Mouse (Mus musculus) brain, embryonic 14.5 days (tissue): ENCODE results near the gene Mfge8. TPM values are rescaled to one million over a fixed set of nuclear protein-coding genes. Genes with fewer than 3 reads are reported as not detected.

ENCODE experiments used
- DNase-seq: peaks from one replicate; pipeline ENCODE4 v3.0.0-alpha.2; 2011; ENCODE audit warnings: low read depth
- CTCF ChIP-seq: fragments of 200-500 bp; IDR thresholded peaks from 2 replicates; pipeline ENCODE4 v1.5.1; 2012; ENCODE audit warnings: inconsistent platforms, mild to moderate bottlenecking, moderate library complexity, borderline replicate concordance; ENCODE audit not compliant: insufficient read depth, insufficient read length; ENCODE audit errors: extremely low read depth
- POLR2A ChIP-seq: fragments of 200-500 bp; IDR thresholded peaks from 2 replicates; pipeline ENCODE4 v1.6.1; 2012; ENCODE audit warnings: mild to moderate bottlenecking, inconsistent platforms, borderline replicate concordance; ENCODE audit not compliant: poor library complexity, insufficient read depth, insufficient read length, severe bottlenecking; ENCODE audit errors: extremely low read depth
- polyA plus RNA-seq: library from polyadenylated mRNA; depleted of rRNA; stranded (reverse); fragments of >200 nt; gene quantifications from 2 replicates; pipeline ENCODE4 v1.2.3, GENCODE M21; 2012; rRNA removed

Gene Mfge8
- 129 and 131 TPM in 2 replicates for polyA plus RNA-seq

DNA sequence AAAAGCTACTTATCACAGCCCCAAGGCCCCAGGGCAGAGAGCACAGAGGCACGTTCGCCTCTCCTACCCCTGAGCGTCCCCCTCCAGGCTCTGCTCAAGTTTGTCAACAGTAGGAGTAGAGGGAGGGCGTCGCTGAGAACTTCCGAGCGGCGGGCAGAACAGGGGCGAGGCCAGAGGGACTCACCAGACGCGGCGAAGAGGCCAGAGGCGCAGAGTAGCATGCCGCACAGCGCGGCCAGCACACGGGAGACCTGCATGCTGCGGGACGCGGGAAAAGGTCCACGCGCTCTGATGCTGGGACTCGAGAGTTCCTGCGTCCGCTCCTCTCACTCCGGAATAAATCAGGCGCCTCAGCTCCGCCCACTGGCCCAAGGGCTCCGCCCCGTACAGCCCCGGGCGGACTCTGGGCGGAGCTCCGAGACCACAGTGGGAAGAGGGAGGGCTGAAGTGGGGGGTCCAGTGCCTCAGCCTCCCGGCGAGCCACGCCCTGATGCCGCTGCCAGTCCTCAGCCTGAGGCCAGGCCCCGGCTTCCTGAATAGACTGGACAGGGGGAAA lies at the start of gene Mfge8:
Gene Mfge8, minus strand, starts transcription at position 350 of the 556 bp plus-strand sequence.
- TF ChIP-seq POLR2A, result no peak
- no peak for TF ChIP-seq CTCF
- DNase-seq, result peak; percentile 92

DNA sequence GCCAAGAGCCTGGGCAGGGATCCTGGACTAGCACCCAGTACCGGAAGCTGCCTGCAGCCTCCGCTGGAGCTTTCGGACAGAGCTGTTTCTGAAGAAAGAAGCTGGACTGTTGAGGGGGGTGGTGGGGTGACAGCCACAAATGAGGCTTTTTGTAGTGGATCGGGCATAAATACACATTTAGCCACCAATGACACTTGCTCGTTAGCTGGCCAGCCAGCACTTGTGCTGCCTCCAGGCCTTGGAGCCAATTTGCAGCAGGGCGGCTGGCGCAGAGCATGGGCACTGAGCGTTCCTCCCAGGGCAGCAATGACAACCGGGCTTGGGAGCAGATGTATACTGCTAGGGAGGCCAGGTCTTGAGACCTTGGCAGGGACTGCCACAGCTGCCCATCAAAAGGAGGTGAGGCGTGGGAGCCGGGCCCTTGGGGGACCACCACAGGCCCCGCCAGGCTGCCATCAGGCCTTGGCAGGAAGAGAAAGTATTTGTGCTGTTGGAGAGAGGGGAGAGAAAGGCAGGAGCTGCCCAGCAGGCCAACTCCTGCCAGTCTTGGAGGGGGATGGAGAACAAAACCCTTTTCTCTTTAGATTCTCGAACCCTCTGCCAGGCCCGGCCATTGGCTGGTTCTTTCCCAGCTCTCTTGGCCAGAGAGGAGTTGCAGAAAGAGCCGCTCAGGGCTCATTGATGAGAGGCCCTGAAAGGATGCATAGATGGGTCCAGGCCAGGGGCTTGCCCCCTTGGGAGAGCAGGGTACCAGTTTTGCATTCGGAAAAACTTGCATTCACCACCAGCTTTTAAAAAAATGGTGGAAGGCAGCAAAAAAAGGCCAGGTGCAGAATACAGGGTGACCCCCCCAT lies 45.9 kb upstream of the Mfge8 start:
- TF ChIP-seq POLR2A, result no peak
- TF ChIP-seq CTCF, result no peak
- peak; percentile 96 for DNase-seq

DNA sequence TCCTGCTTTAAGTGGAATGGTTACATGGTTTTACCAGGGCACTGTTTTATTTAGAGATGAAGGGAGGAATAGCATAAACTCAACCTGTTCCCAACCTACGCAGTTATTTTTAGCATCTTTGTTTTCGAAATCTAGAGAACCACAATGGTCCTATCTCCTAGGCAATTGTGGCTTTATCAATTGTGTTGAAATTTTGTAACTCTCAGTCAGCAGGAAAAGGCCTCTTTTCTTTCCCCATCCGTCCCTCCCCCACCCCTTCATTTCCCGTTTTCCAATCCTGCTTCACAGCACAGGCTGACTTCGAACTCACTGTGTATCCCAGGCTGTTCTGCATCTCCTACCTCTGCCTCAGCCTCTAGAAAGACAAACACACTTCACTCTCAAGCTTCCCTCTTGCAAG lies 45.1 kb upstream of the Mfge8 start:
- TF ChIP-seq POLR2A (no peak), CTCF (no peak)

DNA sequence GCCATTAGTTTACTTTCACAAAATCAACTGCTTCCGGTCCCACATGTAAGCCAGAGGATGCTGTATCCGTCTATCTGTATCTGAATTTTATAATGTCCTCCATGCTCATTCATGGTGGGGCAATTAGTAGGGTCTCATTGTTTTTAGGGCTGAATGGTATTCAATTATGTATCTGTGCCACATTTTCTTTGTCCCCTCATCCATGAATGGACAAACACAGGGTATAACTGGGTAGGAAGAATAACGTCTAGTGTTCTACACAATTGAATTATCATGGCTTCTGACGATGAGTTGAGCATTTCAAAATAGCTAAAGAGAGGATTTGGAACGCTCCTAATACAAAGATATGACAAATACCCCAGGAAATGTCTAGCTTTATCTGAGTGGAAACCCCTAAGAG lies 42.6 kb upstream of the Mfge8 start:
- TF ChIP-seq POLR2A, result no peak
- TF ChIP-seq CTCF, result no peak
- DNase-seq, result no peak

More for the DNA sequence above, 45.1 kb upstream of the Mfge8 start:
- peak; percentile 8 for DNase-seq

DNA sequence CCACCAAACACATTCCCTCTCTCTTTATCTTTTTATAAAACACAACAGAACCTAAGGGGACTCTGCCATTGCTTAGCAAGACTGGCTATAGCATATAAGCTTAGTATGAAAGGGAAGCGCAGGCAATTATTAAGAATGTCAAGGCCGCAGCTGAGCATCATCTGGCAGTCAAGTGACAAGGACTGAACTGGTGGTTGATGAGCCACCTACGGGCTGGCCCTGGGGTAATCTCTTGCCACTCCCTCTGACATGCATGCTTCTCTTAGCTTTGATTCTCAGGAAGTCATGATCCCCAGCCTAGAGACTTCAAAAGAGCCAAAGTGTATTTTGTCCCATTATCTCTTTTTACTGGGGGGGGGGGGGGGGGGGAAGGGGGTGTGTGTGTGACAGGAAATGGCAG lies 41.7 kb upstream of the Mfge8 start:
- peak; percentile 55 for DNase-seq
- TF ChIP-seq CTCF, result no peak
- no peak for TF ChIP-seq POLR2A

DNA sequence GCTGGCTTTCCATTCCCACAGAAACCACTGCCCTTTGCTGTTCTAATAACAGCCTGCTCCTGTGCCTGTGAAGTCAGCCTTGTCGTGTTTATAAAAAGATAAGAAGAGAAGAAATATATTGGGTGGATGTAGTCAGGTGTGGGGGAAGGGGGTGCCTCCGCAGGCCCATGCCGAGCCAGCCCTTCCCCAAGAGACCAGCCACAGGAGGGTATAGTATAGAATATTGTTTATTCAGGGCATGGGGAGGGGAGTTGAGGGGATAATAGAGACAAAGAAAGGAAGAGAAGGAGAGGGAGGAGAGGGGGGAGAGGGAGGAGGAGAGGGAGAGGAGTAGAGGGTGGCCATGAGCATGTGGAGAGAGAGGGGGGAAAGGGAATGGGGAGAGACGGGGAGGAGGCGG lies 40.4 kb upstream of the Mfge8 start:
- TF ChIP-seq POLR2A, result no peak
- TF ChIP-seq CTCF, result no peak
- DNase-seq, result peak; percentile 15

DNA sequence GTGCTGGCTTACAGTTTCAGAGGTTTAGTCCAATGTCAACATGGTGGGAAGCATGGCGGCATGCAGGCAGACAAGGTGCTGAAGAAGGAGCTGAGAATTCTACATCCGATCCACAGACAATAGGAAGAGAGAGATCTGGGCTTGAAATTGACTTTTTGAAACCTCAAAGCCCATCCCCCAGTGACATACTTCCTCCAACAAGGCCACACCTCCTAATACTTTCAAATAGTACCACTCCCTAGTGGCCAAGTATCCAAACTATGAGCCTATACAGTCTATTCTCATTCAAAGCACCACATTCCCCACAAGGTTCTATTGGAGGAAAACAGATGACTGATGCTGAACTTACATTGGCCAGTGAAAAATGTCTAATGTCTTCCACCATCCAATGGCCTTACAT lies 38.7 kb upstream of the Mfge8 start:
- no peak for DNase-seq
- TF ChIP-seq CTCF (no peak), POLR2A (no peak)

DNA sequence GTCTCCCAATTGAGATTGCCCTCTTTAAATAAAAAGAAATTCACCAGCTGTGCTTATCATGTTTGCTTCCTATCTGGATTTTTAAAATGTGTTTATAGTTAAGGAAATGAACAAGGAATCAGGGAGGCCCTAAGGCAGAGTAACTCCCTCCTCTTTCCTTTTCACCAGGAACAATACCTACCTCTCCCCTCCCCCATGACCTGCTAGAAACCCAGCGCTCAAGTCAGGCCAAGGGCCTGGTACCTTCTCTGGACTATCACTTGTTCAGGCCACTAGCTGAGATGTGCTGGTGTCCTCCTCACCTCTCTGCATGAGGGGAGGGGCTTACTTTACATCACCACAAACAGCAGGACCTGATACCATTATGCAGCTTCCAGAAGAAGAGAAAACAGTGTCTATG lies 34.6 kb upstream of the Mfge8 start:
- TF ChIP-seq CTCF, result no peak

DNA sequence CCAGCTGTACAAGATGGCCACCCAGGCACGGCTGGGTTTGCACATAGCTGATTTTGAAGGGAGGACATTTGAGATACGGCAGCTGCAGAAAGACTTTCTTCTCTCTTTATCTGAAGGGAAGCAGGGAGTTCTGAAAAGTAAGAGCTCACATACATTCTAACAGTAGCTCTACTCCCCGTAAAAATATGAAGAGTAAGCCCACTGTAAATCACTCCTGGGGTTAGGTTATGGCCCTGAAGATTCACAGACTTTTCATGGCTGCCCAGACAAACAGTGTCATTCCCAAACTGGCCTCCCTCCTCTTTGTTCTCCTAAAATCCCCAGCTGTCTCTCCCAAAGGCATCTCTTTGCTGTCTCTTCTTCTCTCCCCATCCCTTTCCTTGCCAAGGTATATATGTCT lies 24.9 kb upstream of the Mfge8 start:
- DNase-seq, result no peak
- TF ChIP-seq CTCF, result no peak
- TF ChIP-seq POLR2A, result no peak

More for the DNA sequence above, 34.6 kb upstream of the Mfge8 start:
- no peak for DNase-seq

DNA sequence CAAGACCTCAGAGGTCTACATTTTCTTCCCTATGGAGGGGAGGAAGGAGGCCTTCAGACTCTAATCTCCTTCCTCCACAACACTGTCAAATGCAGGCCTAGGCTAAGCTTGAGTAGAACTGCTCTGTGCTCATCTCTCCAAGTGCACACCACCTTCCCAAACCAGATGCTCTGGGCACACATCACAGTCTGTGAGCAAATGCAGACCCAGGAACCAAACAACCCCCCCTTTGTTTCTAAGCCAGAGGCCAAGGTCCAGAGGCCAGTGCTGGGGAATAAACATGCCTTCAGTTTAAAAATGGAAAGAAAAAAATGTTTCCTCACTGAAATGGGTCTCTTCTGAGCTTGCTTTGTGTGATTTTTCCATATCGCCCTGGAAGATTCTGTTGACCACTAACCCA lies 22.9 kb upstream of the Mfge8 start:
- no peak for DNase-seq
- TF ChIP-seq POLR2A (no peak), CTCF (no peak)

DNA sequence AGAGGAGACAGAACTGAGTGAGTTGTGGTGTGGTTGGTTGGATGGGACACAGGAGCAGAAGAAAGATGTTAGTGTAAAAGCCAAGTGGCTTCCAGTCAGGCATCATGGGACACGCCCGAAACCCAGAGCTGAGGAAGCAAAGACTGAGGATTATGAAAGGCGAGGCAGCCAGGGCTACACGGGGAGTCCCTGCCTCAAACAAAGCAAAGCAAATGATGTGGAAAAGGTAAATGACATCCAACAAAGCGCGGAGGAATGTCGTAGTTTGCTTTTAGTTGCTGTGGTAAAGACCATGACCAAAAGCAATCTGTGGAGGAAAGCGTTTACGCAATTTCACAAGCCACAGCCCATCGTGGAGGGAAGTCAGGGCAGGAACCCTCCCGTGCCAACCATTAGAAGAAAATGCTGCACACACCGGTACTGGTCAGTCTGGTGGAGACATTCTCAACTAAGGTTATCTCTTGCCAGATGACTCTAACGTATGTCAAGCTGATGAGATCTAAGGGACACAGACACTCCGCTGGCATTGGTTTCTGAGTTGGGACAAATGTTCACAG lies 18.2 kb upstream of the Mfge8 start:
- TF ChIP-seq CTCF (no peak), POLR2A (no peak)
- no peak for DNase-seq

DNA sequence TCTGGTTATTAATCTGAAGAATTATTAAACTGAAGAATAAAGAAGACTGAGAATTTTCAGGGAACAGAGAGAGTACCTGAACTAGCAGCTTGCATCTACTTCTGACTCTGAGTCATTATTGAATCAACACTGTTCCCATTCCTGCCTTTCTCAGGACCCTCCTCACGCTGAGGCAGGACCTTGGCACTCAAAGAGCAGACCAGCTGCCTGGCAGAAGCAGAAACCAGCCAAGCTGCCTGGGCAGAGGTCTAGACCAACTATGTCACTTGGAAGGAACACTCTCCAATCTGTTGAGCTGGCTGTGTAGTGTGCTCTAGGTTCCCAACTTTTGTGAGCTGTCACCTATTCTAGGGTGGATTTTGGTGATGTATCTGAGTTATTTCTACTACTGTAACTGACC lies 10.5 kb upstream of the Mfge8 start:
- TF ChIP-seq POLR2A, result no peak
- no peak for TF ChIP-seq CTCF
- no peak for DNase-seq

DNA sequence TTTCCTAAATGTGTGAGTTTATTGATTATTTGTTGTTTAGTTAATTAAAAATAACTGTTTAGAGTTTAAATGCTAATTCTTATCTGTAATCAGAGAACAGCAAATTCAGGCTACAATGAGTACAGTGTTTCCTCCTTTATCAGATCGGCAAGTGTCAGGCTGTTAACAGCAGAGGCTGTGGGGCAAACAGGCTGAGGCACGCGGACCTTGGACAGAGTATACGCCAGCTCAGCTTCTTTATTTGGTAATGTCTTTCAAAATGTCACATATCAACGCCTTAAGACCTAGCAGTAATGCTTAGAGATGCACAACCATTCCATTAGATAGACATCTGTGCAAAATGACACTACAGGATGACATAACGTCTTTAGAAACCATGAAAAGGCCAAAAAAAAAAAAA lies 662 bp upstream of the Mfge8 start:
- TF ChIP-seq POLR2A (no peak), CTCF (no peak)
- DNase-seq, result peak; percentile 5
